Mouse (Mus musculus) G1E (cell line): Measurements from ENCODE around the gene Zfp36l3.

Experiments
- CTCF ChIP-seq: IDR thresholded peaks from 2 replicates; pipeline ENCODE4 v1.5.1; 2012; ENCODE audit warnings: low read depth, low read length, inconsistent platforms, mixed read lengths
- POLR2AphosphoS5 ChIP-seq: IDR thresholded peaks from 2 replicates; pipeline ENCODE4 v1.6.1; 2012; ENCODE audit warnings: low read depth, low read length, inconsistent platforms; ENCODE audit not compliant: insufficient replicate concordance
- TAL1 ChIP-seq: conservative IDR thresholded peaks from 2 replicates; pipeline ENCODE4 v1.6.1; 2012; ENCODE audit warnings: low read depth, low read length, inconsistent platforms, mixed read lengths

- TF ChIP-seq POLR2AphosphoS5 (no peak), TAL1 (no peak), CTCF (no peak)
These were observed 22.9 kb upstream of the Zfp36l3 start for GRCm38 (mm10) chrX:53799074-53799473.
